Mouse (Mus musculus) stomach, embryonic 14.5 days (tissue): ENCODE measurements around the gene Tnnt1. TPM values are rescaled to one million over a fixed set of nuclear protein-coding genes. Genes with fewer than 3 reads are reported as not detected.

Source experiments
- ATAC-seq: fragments of 200-750 bp; cut with Nextera tagmentation; 2 replicates; pipeline ENCODE4 v1.8.0; 2017; ENCODE audit warnings: low read depth, moderate TSS enrichment; ENCODE audit not compliant: insufficient number of reproducible peaks, insufficient read depth, low FRiP score
- H3K27ac ChIP-seq: fragments of 300-500 bp; sonication (generic); 2 replicates; pipeline ENCODE4 v1.5.1; 2014; ENCODE audit warnings: mild to moderate bottlenecking, low read length, moderate library complexity, mixed read lengths
- H3K27me3 ChIP-seq: fragments of 300-500 bp; sonication (generic); 2 replicates; pipeline ENCODE4 v1.6.1; 2014; ENCODE audit warnings: low read length, control low read depth, mixed read lengths; ENCODE audit not compliant: control insufficient read depth, insufficient read depth
- H3K36me3 ChIP-seq: fragments of 300-500 bp; sonication (generic); 2 replicates; pipeline ENCODE4 v1.6.1; 2014; ENCODE audit warnings: mild to moderate bottlenecking, control low read depth, low read length, moderate library complexity, mixed read lengths; ENCODE audit not compliant: control insufficient read depth, insufficient read depth
- H3K4me1 ChIP-seq: fragments of 300-500 bp; sonication (generic); 2 replicates; pipeline ENCODE4 v1.6.1; 2014; ENCODE audit warnings: low read length, control low read depth, mixed read lengths; ENCODE audit not compliant: control insufficient read depth, insufficient read depth
- H3K4me2 ChIP-seq: fragments of 300-500 bp; sonication (generic); replicated peaks from 2 replicates; pipeline ENCODE4 v1.6.1; 2014; ENCODE audit warnings: low read depth, low read length, control low read depth
- H3K4me3 ChIP-seq: fragments of 300-500 bp; sonication (generic); 2 replicates; pipeline ENCODE4 v1.5.1; 2014; ENCODE audit warnings: low read depth, low read length, control low read depth
- H3K9ac ChIP-seq: fragments of 300-500 bp; sonication (generic); replicated peaks from 2 replicates; pipeline ENCODE4 v1.6.1; 2014; ENCODE audit warnings: low read depth, mild to moderate bottlenecking, control low read depth, low read length, moderate library complexity, mixed read lengths
- H3K9me3 ChIP-seq: fragments of 300-500 bp; sonication (generic); 2 replicates; pipeline ENCODE4 v1.6.1; 2016; ENCODE audit warnings: low read depth, low read length, control low read depth; ENCODE audit not compliant: control insufficient read depth
- WGBS: fragments of 180-500 bp; shearing (Covaris S2); extraction: QIAGEN DNeasy Blood & Tissue Kit; methylation state at CpG from one replicate; pipeline ENCODE4 v1.1.7; 2014; 5-methylcytosine and 5-hydroxymethylcytosine counted together
- polyA plus RNA-seq: library from polyadenylated mRNA; unstranded; fragments of >200 nt; fragmentation: Nextera tagmentation; extraction: Ambion mirVana; gene quantifications from 2 replicates; pipeline ENCODE4 v1.2.1, GENCODE M21; 2014

Tnnt1 gene
- polyA plus RNA-seq, 1 experiment from 2014 or later, result 31.9 TPM

GRCm38 (mm10) chr7:4503100-4503499 lies 13.1 kb downstream of the Tnnt1 start:
- Histone ChIP-seq H3K4me3 (no peak overlapping the region), H3K36me3 (no peaks in the 10 kb centered on the region), H3K4me2 (no peak overlapping the region), H3K27ac (peak overlapping the region; percentile 16; the same call in 1 of the 2 replicates), H3K27me3 (no peaks in the 10 kb centered on the region), H3K9me3 (no peaks in the 10 kb centered on the region), H3K4me1 (peaks cover 23% of the 10 kb centered on the region), H3K9ac (no peak overlapping the region)
- ATAC-seq, result no peak
- 80% methylated on average over 4 of the region's 4 CpGs for WGBS

GRCm38 (mm10) chr7:4502421-4503090 lies 13.6 kb downstream of the Tnnt1 start:
- peak overlapping the region; percentile 91 for H3K4me3 ChIP-seq
- H3K9ac ChIP-seq, result peak overlapping the region; percentile 95; the same call in 1 of the 2 replicates
- ATAC-seq, result no peak; the same call in 1 of the 2 replicates
- WGBS, result 9% methylated on average over 14 of the region's 14 CpGs
- peak overlapping the region; percentile 93 for H3K27ac ChIP-seq
- no peaks in the 10 kb centered on the region for H3K36me3 ChIP-seq
- H3K27me3 ChIP-seq, result no peaks in the 10 kb centered on the region
- no peaks in the 10 kb centered on the region for H3K9me3 ChIP-seq
- peaks cover 25% of the 10 kb centered on the region for H3K4me1 ChIP-seq
- peak overlapping the region; percentile 61 for H3K4me2 ChIP-seq

DNA sequence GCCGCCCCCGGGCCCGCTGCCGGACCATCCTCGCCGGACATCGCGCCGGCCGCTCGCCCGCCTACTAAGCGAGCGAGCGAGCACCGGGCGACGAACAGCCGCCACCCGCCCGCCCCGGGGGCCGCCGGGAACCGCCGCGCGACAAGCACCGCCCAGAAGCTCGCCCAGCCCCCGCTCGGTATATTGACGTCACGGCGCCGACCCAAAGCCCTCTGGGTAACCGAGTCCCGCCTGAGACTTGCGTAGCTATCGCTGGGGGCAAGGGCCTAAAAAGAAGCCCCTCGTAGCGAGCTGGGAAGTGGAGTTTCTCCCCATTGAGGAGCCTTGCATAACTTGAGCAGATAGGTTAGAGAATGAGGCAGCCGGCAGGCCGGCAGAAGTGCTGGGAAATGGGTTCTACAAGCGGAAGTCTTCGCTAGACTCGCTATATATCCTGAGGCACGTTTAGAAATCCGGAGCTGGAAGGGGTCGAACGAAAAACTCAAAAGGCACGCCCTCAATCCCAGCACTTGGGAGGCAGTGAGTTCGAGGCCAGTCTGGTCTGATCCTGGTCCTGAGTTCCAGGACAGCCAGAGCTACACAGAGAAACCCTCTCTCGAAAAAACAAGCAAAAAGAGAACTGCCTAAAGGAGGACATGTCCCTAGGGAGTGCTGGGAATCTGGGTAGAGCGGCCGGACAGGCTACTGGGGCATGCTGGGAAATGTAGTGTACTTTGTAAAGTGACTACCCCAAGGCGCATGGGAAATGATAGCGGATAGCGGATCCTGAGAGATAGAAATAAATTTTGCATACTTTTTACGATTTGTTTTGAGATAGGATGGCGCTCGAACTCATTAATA lies 14.4 kb downstream of the Tnnt1 start, which contains the start of gene Ppp1r12c:
Gene Ppp1r12c (minus strand): TSS at position 123 of the 840 bp plus-strand sequence.
- Histone ChIP-seq H3K9ac (peak within 1 kb of the TSS; percentile 95), H3K4me3 (peak within 1 kb of the TSS; percentile 91), H3K27ac (peak within 1 kb of the TSS; percentile 93), H3K27me3 (no peaks in the 10 kb centered on the region), H3K4me2 (peak within 1 kb of the TSS; percentile 61), H3K36me3 (peaks cover 2% of the 10 kb centered on the region; the same call in 1 of the 2 replicates), H3K9me3 (no peaks in the 10 kb centered on the region), H3K4me1 (peaks cover 25% of the 10 kb centered on the region)
- WGBS, result 1% methylated on average over 61 of the region's 62 CpGs
- peak; percentile 94 for ATAC-seq

GRCm38 (mm10) chr7:4500892-4501471 lies 15.2 kb downstream of the Tnnt1 start:
- H3K27me3 ChIP-seq, result no peaks in the 10 kb centered on the region
- under 1% methylated on average over 33 of the region's 52 CpGs for WGBS
- ATAC-seq, result peak; percentile 20
- H3K27ac ChIP-seq, result peak overlapping the region; percentile 93
- H3K9me3 ChIP-seq, result no peaks in the 10 kb centered on the region
- peak overlapping the region; percentile 95 for H3K9ac ChIP-seq
- H3K36me3 ChIP-seq, result peaks cover 10% of the 10 kb centered on the region; the same call in 1 of the 2 replicates
- H3K4me2 ChIP-seq, result peak overlapping the region; percentile 61
- peak overlapping the region; percentile 91 for H3K4me3 ChIP-seq
- peaks cover 25% of the 10 kb centered on the region for H3K4me1 ChIP-seq

- Histone ChIP-seq H3K9me3 (no peaks in the 10 kb centered on the region), H3K4me3 (peak overlapping the region; percentile 11; the same call in 1 of the 2 replicates), H3K27me3 (no peaks in the 10 kb centered on the region), H3K4me2 (peak overlapping the region; percentile 61), H3K4me1 (peaks cover 25% of the 10 kb centered on the region), H3K9ac (no peak overlapping the region; the same call in 1 of the 2 replicates), H3K36me3 (peaks cover 16% of the 10 kb centered on the region), H3K27ac (peak overlapping the region; percentile 63)
- no peak for ATAC-seq
- 85% methylated on average over 4 of the region's 4 CpGs for WGBS
Measured at GRCm38 (mm10) chr7:4499034-4499433, 17.1 kb downstream of the Tnnt1 start.

DNA sequence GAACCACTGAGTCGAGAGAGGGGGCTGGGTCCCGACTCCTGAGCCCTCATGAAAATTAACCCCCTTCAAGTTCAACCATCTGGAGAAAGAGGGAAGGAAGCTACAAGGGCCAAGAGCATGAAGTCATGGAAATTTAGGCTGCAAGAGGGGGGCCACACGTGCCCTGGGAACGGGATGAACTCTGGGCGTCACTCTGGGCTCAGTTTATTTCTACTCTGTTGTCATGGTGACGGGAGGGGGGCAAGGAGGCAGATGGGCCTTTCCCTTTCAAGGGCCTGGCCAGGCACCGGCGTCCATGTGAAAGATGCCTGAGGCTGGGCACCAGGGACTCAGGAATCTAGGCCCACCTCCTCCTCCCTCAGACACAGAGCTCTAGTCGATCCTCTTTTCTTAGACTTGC lies 17.9 kb downstream of the Tnnt1 start:
- ATAC-seq, result peak; percentile 20; the same call in 1 of the 2 replicates
- Histone ChIP-seq H3K4me3 (no peak overlapping the region; the same call in 1 of the 2 replicates), H3K27ac (peak overlapping the region; percentile 63), H3K4me2 (peak overlapping the region; percentile 61), H3K9me3 (no peaks in the 10 kb centered on the region), H3K9ac (0 out of 2 replicates have a peak overlapping the region, but pooled peaks have one; percentile 10), H3K4me1 (peaks cover 26% of the 10 kb centered on the region), H3K27me3 (no peaks in the 10 kb centered on the region), H3K36me3 (peaks cover 16% of the 10 kb centered on the region)
- 17% methylated on average over 9 of the region's 9 CpGs for WGBS

GRCm38 (mm10) chr7:4497271-4497903 lies 18.8 kb downstream of the Tnnt1 start:
- no peak overlapping the region for H3K9ac ChIP-seq
- H3K27ac ChIP-seq, result no peak overlapping the region
- ATAC-seq, result no peak
- H3K27me3 ChIP-seq, result no peaks in the 10 kb centered on the region
- WGBS, result 94% methylated on average over 9 of the region's 9 CpGs
- peak overlapping the region; percentile 61; the same call in 1 of the 2 replicates for H3K4me2 ChIP-seq
- peaks cover 22% of the 10 kb centered on the region for H3K36me3 ChIP-seq
- H3K4me3 ChIP-seq, result no peak overlapping the region
- H3K4me1 ChIP-seq, result peaks cover 34% of the 10 kb centered on the region
- H3K9me3 ChIP-seq, result no peaks in the 10 kb centered on the region

DNA sequence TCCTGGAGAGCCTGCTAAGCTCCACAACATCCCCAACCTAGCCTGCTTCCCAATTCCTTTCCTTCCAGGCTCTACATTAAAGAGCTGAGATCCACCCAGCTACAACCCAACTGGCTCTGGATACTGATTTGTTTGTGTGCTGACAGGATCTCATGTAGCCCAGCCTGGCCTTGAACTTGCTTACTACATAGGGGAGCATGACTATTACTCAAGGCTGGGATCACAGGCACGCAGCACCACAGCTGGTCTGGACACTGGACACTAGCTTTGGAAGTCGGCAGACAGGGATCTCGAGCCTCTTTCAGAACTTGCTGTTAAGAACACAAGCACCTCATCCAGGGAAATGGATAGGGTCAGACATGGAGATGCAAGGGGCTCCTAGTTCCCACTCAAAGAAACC lies 19.7 kb downstream of the Tnnt1 start:
- Histone ChIP-seq H3K4me3 (no peak overlapping the region), H3K4me1 (peaks cover 38% of the 10 kb centered on the region), H3K36me3 (peaks cover 22% of the 10 kb centered on the region), H3K9me3 (no peaks in the 10 kb centered on the region), H3K9ac (no peak overlapping the region), H3K27ac (no peak overlapping the region), H3K27me3 (no peaks in the 10 kb centered on the region), H3K4me2 (no peak overlapping the region)
- WGBS, result 97% methylated on average over 3 of the region's 3 CpGs
- ATAC-seq, result no peak
